Mouse (Mus musculus): ENCODE results near the gene Scgb2b7. TPM values are rescaled to one million over a fixed set of nuclear protein-coding genes. Genes with fewer than 3 reads are reported as not detected.
"Not testable (repeated sequence)": the region's sequence is repeated elsewhere in the genome, so short reads cannot be mapped to it uniquely, and the experiment has no call there.

Scgb2b7 gene
- not detected in 2 replicates for polyA plus RNA-seq (2016; fragmentation: Nextera tagmentation; extraction: Ambion mirVana)

- H3K27ac ChIP-seq; H3K9me3 ChIP-seq (replicated peaks); H3K27me3 ChIP-seq (ENCODE audit: low read depth, poor library complexity, severe bottlenecking); H3K36me3 ChIP-seq; H3K4me3 ChIP-seq; DNase-seq (ENCODE audit: low spot score); H3K4me1 ChIP-seq: not testable (repeated sequence)
Measured at GRCm38 (mm10) chr7:31705657-31706056, at the start of gene Scgb2b7. Gene Scgb2b7 (minus strand): TSS chr7:31705757.

DNA sequence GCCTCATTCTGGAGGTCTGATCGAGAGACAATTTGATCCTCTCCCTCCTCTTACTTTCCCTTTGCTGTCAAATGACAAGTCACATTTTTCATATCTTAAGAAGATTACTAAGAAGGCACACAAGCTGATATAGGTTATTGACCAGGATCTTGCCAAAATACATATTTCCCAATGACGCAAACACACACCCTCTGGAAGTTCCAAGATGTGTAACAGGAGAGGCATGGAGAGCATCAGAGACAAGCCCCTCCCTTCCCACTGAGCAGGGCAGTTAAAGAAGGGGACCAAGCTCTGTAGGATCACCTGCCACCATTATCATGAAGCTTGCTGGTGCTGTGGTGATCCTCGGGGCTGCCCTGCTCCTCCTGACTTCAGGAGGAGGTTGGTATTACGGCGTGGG, 6.8 kb upstream of the Scgb2b7 start, which contains the start of gene Scgb1b7:
Scgb1b7 (plus strand) TSS at position 301 of the 400 bp plus-strand sequence.
- not testable (repeated sequence) for H3K9me3 ChIP-seq (replicated peaks); H3K4me3 ChIP-seq; DNase-seq (ENCODE audit: low spot score); H3K27ac ChIP-seq; H3K27me3 ChIP-seq (ENCODE audit: low read depth, poor library complexity, severe bottlenecking); H3K4me1 ChIP-seq; H3K36me3 ChIP-seq
- 89% methylated on average over 5 of the region's 5 CpGs for WGBS

Other genes starting within 250 kb of the Scgb2b7 start
- not detected in 2 replicates for gene Scgb1b7, start 6.9 kb upstream of the Scgb2b7 start, polyA plus RNA-seq (2016; fragmentation: Nextera tagmentation; extraction: Ambion mirVana)